Mouse (Mus musculus): ENCODE measurements at regions not wholly inside any gene's neighbourhood (a gene's known extent, or its start where the extent isn't known, plus 50 kb on each side); places are given as distances from the start of the nearest gene placed in this dataset.
A peak's percentile ranks its signal among the peaks of the same experiment; 100 is the strongest.
"Not testable (repeated sequence)": the region's sequence is repeated elsewhere in the genome, so short reads cannot be mapped to it uniquely, and the experiment has no call there.

DNA sequence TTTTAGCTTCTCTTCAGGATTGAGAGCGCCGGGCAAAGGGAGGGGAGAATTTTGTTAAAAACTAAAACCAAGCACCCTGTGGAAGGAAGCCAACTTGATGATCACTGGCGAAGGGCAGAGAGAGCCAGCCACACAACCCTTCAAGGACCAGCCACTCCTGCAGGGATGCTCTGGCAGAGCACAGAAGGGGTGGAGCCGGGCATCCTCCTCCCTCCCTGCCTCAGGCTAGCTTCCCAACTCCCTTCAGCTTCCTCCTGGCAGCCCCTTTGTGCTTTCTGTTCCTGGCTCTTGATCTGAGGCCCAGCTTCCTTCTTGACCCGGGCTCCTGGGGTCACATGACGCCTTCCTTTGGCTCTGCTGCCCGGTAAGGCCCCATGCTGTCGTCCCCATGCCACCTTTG, 591.8 kb upstream of the Gm10131 start:
- DNase-seq: peak; percentile 66 to 79

- DNase-seq: no peak
These were observed 591.3 kb upstream of the Gm10131 start for GRCm38 (mm10) chr8:34702806-34703205.

DNA sequence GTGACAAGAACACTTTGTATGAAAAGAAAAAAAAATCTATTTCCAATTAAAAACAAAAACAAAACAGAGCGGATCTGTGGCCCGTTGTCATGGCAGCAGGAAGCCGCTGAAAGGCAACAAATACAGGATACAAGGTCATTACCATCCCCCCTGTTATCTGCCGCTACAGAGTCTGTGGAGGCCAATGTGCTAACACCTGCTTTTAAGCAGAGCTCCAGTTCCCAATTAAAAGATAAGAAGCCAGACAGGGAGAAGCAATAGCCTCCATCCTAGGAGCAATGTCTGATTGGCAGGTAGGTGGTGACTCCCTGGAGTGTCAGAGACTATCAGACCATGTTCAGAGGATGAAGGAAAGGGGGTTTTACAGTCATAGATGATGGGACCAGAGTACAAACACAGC, 587.5 kb upstream of the Gm10131 start:
- DNase-seq: no peak

GRCm38 (mm10) chr8:34696365-34696764, 584.8 kb upstream of the Gm10131 start:
- DNase-seq: no peak

GRCm38 (mm10) chr8:34692606-34693005, 581.1 kb upstream of the Gm10131 start:
- DNase-seq: no peak

- no peak for DNase-seq
These were observed 580.2 kb upstream of the Gm10131 start for GRCm38 (mm10) chr8:34691776-34692175.

- no peak for DNase-seq
These were observed 578.4 kb upstream of the Gm10131 start for GRCm38 (mm10) chr8:34689825-34690493.

GRCm38 (mm10) chr8:34689049-34689824, 577.7 kb upstream of the Gm10131 start:
- no peak for DNase-seq

GRCm38 (mm10) chr8:34688396-34689048, 577.0 kb upstream of the Gm10131 start:
- DNase-seq: no peak

DNA sequence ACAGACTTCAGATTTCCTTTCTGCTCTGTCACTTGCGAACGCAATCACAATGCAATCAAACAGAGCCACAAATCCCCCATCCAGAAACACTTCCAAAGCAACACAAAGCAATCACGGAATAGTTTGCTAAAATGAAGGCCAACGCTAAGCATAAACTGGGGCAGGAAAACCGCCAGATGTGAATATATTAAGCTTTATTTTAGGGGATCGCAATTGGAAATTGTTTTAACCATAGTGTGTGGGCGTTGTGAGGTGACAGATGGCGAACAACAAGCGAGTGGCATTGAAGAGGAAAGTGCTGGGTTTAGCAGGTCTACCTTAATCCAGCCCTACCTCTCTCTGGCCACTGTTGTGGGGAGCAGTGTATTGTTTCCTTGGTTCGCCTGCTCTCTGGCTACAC, 574.8 kb upstream of the Gm10131 start:
- no peak for DNase-seq

- DNase-seq: peak; percentile 39 to 52
These were observed 573.1 kb upstream of the Gm10131 start for GRCm38 (mm10) chr8:34684683-34685082.

DNA sequence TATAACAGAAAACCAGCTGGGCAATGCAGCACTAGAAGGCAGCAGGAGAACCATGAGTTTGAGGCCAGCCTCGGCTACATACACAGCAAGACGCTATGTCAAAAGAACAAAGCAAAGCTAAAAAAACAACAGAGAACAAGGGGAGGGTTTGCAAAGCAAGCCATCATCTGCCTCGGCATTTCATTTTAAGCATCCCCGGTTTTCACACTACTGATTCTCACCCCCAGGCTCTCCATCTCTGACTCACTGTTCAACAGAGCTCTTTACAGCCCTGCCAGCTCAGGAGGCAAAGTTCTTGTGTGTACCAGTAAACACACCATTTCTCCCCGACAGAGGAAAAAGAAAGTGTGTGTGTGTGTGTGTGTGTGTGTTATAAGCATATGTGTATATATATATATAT, 571.6 kb upstream of the Gm10131 start:
- DNase-seq: no peak

DNA sequence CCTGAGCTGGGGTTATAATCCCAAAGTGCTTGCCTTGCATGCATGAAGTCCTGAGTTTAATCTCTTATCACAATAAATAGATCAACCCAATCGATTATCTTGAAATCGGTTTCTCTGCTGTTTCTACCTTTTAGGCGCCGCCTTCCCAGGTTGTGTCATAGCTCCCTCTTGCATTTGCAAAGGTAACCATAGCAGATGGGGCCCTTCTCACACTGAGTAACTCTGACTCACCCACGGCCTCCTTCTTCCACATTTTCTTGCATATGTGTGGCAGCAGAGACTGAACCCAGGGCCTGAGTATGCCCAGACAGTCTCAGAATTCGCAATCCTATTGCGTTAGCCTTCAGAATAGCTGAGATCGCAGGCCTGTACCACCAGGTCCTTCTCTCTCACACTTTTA, 570.7 kb upstream of the Gm10131 start:
- DNase-seq: no peak

GRCm38 (mm10) chr8:34679565-34680291, 568.2 kb upstream of the Gm10131 start:
- DNase-seq: peak; percentile 93 to 98

- DNase-seq: peak in 1 of 2 experiments; percentile 33
These were observed 567.3 kb upstream of the Gm10131 start for GRCm38 (mm10) chr8:34678879-34679278.

DNA sequence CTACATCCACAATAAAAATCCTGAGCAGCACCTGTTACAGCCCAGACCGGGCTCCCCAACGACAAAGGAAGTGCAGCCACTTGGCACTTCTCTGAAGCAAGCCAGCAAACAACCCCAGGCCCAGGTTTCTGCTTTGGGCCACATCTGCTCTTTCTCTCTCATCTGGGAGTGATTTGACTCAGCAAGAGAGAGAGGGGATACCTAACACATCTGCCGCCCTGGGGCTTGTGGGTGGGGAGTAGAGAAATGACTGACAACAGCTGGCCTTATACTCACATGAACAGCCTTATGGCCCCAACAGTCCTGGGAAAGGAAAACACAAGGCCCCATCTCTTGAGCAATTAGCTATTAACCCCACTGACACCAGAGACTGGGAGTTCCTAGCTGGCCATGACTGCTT, 560.2 kb upstream of the Gm10131 start:
- DNase-seq: no peak

GRCm38 (mm10) chr8:34670930-34671715, 559.6 kb upstream of the Gm10131 start:
- no peak for DNase-seq

DNA sequence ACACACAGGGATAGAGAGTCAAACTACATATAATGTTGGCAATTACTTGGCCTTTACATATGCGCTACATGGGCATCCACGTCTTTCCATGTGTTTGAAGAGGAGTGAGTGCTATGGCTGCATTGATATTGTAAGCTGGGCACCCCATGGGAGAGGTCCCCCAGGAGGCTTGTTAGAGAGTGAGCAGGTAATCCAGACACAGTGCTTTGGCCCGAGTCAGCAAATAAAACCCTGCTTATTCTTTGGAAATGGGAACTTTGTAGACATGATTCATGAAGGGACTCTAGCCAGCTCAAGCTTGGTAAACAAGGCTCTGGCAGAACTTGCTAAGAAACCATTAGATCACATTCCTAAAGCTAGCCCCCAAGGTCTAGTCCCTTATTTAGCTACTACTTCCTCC, 557.6 kb upstream of the Gm10131 start:
- DNase-seq: no peak

DNA sequence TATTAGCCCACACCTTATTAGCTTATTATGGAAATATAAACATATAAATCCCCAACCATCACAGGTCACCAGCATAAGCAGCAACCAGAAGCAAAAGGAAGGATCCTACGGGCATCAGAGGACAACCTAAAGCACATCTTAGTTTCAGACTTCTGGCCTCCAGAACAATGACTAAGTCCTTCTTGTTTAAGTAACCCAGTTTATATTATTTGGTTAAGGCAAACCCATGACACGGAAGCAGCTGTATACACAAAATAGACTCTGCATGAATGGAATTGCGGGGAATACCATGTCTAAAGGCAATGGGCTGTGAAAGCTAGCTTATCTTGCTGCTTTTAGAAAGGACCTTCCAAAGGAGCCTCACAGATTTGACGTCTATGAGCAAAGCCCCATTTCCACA, 552.9 kb upstream of the Gm10131 start:
- no peak for DNase-seq

DNA sequence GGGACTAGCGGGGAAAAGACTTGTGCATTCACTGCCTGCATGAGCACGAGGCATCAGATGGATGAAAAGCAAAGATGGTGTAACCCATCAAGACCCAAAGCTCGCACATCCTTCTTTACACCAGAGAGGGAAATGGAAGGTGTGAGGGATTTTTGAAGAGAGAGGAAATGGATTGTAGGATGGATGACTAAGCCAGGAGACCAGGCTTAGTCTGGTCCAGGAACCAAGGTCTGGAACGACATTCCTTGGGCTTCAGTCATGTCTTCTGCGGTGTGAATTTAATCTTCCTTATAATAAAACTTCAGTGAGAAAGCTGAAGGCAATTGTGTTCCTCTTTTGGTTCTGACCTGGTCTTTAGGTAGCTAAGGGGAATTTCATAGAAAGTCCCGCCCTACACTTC, 551.0 kb upstream of the Gm10131 start:
- DNase-seq: no peak

GRCm38 (mm10) chr8:34651750-34652149, 540.2 kb upstream of the Gm10131 start:
- DNase-seq: no peak

DNA sequence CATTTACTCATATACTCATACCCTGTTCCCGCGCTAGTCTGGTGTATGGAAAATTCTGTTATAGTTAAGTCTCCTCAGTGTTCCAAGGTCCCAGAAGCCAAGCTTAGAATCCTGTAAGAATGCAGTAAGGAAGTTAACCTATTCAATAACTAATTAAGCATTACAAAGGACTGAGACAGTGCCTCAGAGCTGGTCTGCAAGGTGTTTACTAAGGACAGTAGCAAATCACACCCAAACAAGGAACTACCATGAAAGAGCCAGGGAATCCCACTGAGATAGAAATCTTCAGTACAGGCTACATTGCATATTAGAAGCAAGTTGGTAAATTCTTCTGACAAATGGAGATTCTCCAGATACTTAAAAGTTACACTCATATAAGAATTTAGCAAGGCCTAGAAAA, 516.7 kb upstream of the Gm10131 start:
- not testable (repeated sequence) for DNase-seq

Data from cerebellum, postnatal 10 days (tissue).